Mouse (Mus musculus) intestine, embryonic 16.5 days (tissue): Measurements from ENCODE around the gene Faf2. TPM values are rescaled to one million over a fixed set of nuclear protein-coding genes. Genes with fewer than 3 reads are reported as not detected.
"Not testable (repeated sequence)": the region's sequence is repeated elsewhere in the genome, so short reads cannot be mapped to it uniquely, and the experiment has no call there.

Source experiments
- ATAC-seq: fragments of 200-750 bp; cut with Nextera tagmentation; 2 replicates; pipeline ENCODE4 v1.8.0; 2017; ENCODE audit warnings: moderate TSS enrichment, moderate library complexity
- H3K27ac ChIP-seq: fragments of 300-500 bp; sonication (generic); 2 replicates; pipeline ENCODE4 v1.5.1; 2014; ENCODE audit warnings: mild to moderate bottlenecking, low read length
- H3K27me3 ChIP-seq: fragments of 300-500 bp; sonication (generic); replicated peaks from 2 replicates; pipeline ENCODE4 v1.6.1; 2014; ENCODE audit warnings: low read length, control low read depth, mixed read lengths; ENCODE audit not compliant: control insufficient read depth, insufficient read depth
- H3K36me3 ChIP-seq: fragments of 300-500 bp; sonication (generic); 2 replicates; pipeline ENCODE4 v1.6.1; 2014; ENCODE audit warnings: low read length, control low read depth; ENCODE audit not compliant: control insufficient read depth, insufficient read depth
- H3K4me1 ChIP-seq: fragments of 300-500 bp; sonication (generic); 2 replicates; pipeline ENCODE4 v1.6.1; 2014; ENCODE audit warnings: low read length, control low read depth, mixed read lengths; ENCODE audit not compliant: control insufficient read depth, insufficient read depth
- H3K4me2 ChIP-seq: fragments of 300-500 bp; sonication (generic); 2 replicates; pipeline ENCODE4 v1.6.1; 2014; ENCODE audit warnings: low read depth, low read length, control low read depth
- H3K4me3 ChIP-seq: fragments of 300-500 bp; sonication (generic); 2 replicates; pipeline ENCODE4 v1.5.1; 2014; ENCODE audit warnings: mild to moderate bottlenecking, low read length
- H3K9ac ChIP-seq: fragments of 300-500 bp; sonication (generic); 2 replicates; pipeline ENCODE4 v1.6.1; 2014; ENCODE audit warnings: low read depth, low read length
- H3K9me3 ChIP-seq: fragments of 300-500 bp; sonication (generic); 2 replicates; pipeline ENCODE4 v1.6.1; 2016; ENCODE audit warnings: low read length, control low read depth; ENCODE audit not compliant: control insufficient read depth
- WGBS: fragments of 180-500 bp; shearing (Covaris S2); extraction: QIAGEN DNeasy Blood & Tissue Kit; methylation state at CpG from one replicate; pipeline ENCODE4 v1.1.7; 2014; 5-methylcytosine and 5-hydroxymethylcytosine counted together
- polyA plus RNA-seq: library from polyadenylated mRNA; unstranded; fragments of >200 nt; fragmentation: Nextera tagmentation; extraction: Ambion mirVana; gene quantifications from 2 replicates; pipeline ENCODE4 v1.2.1, GENCODE M21; 2015

Gene Faf2
- polyA plus RNA-seq, 1 experiment from 2014 or later: 70.2 TPM

GRCm38 (mm10) chr13:54613141-54613540, 8.4 kb upstream of the Faf2 start:
- not testable (repeated sequence) for H3K4me3 ChIP-seq, H3K27me3 ChIP-seq, H3K27ac ChIP-seq, ATAC-seq, H3K4me2 ChIP-seq, H3K36me3 ChIP-seq, H3K9me3 ChIP-seq, H3K9ac ChIP-seq
- peaks cover 19% of the 10 kb centered on the region for H3K4me1 ChIP-seq
- WGBS: 88% methylated on average over 8 of the region's 8 CpGs

DNA sequence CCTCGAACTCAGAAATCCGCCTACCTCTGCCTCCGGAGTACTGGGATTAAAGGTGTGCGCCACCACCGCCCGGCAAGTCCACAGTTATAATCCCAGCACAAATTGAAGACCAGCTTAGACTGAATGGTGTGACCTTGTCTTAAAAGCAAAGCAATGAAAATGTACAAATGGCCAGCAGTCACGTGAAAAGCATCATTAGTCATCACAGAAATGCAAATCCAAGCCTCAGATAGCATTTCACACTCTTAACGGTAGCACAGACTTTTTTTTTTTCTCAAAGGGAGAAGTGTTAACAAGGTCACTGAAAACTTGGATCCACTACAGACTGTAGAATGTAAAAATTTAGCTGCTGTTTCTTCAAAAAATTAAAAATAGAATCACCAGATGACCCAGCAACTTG, 5.3 kb upstream of the Faf2 start:
- Histone ChIP-seq H3K27ac (no peak overlapping the region), H3K27me3 (no peaks in the 10 kb centered on the region), H3K9me3 (no peaks in the 10 kb centered on the region), H3K4me1 (no peaks in the 10 kb centered on the region), H3K4me2 (no peak overlapping the region), H3K9ac (no peak overlapping the region), H3K4me3 (no peak overlapping the region), H3K36me3 (no peaks in the 10 kb centered on the region)
- WGBS: 77% methylated on average over 8 of the region's 8 CpGs
- ATAC-seq: no peak

- H3K9me3 ChIP-seq: no peaks in the 10 kb centered on the region
- H3K27me3 ChIP-seq: no peaks in the 10 kb centered on the region
- H3K4me1 ChIP-seq: no peaks in the 10 kb centered on the region
- no peak overlapping the region for H3K9ac ChIP-seq
- H3K36me3 ChIP-seq: no peaks in the 10 kb centered on the region
- no peak overlapping the region for H3K4me3 ChIP-seq
- 70% methylated on average over 6 of the region's 6 CpGs for WGBS
- no peak for ATAC-seq
- no peak overlapping the region for H3K4me2 ChIP-seq
- no peak overlapping the region for H3K27ac ChIP-seq
Measured at GRCm38 (mm10) chr13:54616998-54617397, 4.6 kb upstream of the Faf2 start.

DNA sequence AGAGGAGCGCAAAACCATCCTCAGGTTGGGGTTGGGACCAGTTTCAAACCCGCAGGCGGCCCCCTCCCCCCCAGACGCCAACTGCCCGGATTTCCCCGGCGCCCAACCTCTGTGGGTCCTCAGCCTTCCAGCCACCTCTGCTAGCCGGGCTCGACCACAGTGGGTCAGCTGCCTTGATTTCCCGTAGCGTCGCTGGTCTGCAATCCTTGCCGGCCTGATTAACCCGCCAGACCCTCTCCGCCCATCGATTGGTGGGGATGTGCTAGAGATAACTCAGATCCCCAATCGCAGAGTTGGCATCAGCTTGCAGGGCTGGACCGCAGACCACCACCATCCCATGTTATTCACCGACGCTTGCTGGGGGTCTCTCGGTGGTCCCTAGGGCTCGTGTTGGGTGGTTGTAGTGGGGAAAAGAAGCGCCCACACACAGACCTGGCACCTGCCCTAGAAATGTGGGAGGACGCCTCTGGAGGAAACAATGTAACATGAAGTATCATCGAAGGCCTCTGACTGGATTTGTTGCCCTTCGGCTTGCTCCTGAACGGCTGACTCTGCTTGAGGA, 457 bp downstream of the Faf2 start:
- no peaks in the 10 kb centered on the region for H3K27me3 ChIP-seq
- peak; percentile 76 for ATAC-seq
- H3K9me3 ChIP-seq: 0 out of 2 replicates have a peak, but pooled peaks cover 2% of the 10 kb centered on the region
- H3K9ac ChIP-seq: peak overlapping the region; percentile 98
- H3K4me1 ChIP-seq: peaks cover 13% of the 10 kb centered on the region
- H3K36me3 ChIP-seq: no peaks in the 10 kb centered on the region
- peak overlapping the region; percentile 78 for H3K27ac ChIP-seq
- under 1% methylated on average over 27 of the region's 27 CpGs for WGBS
- peak overlapping the region; percentile 97 for H3K4me3 ChIP-seq
- peak overlapping the region; percentile 80 for H3K4me2 ChIP-seq

DNA sequence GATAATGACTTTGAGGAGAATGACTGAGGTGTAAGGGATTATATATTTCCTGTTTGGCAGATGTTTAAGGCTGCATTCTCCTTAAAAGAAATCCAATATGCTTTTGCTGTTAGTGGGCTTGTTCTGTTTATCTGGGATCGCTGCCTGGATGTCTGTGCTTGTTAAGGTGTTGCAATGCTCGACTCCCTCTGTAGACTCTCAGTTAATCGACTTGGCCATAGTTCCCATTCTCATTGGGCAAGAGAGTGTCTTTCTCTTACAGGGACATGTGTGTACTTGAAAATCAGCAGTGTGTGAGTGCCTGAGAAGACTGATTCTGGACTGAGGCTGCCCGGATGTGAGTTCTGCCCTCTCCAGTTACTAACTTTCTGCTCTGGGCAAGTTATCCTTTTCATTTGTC, 7.5 kb downstream of the Faf2 start:
- H3K9me3 ChIP-seq: 0 out of 2 replicates have a peak, but pooled peaks cover 2% of the 10 kb centered on the region
- H3K36me3 ChIP-seq: no peaks in the 10 kb centered on the region
- H3K9ac ChIP-seq: no peak overlapping the region
- 82% methylated on average over 4 of the region's 4 CpGs for WGBS
- H3K4me1 ChIP-seq: 0 out of 2 replicates have a peak, but pooled peaks cover 3% of the 10 kb centered on the region
- ATAC-seq: no peak
- no peak overlapping the region for H3K4me2 ChIP-seq
- no peak overlapping the region for H3K4me3 ChIP-seq
- no peak overlapping the region for H3K27ac ChIP-seq
- no peaks in the 10 kb centered on the region for H3K27me3 ChIP-seq

- no peak overlapping the region for H3K4me2 ChIP-seq
- H3K36me3 ChIP-seq: no peaks in the 10 kb centered on the region
- no peaks in the 10 kb centered on the region for H3K27me3 ChIP-seq
- H3K27ac ChIP-seq: no peak overlapping the region; the same call in 1 of the 2 replicates
- no peak overlapping the region for H3K9ac ChIP-seq
- no peak overlapping the region for H3K4me3 ChIP-seq
- 58% methylated on average over 3 of the region's 3 CpGs for WGBS
- H3K9me3 ChIP-seq: no peaks in the 10 kb centered on the region
- no peaks in the 10 kb centered on the region for H3K4me1 ChIP-seq
- no peak for ATAC-seq
Measured at GRCm38 (mm10) chr13:54632731-54633277, 11.2 kb downstream of the Faf2 start.

- no peaks in the 10 kb centered on the region for H3K4me1 ChIP-seq
- H3K4me3 ChIP-seq: no peak overlapping the region
- H3K27me3 ChIP-seq: no peaks in the 10 kb centered on the region
- H3K9ac ChIP-seq: no peak overlapping the region
- no peak for ATAC-seq
- no peak overlapping the region for H3K4me2 ChIP-seq
- no peak overlapping the region for H3K27ac ChIP-seq
- H3K9me3 ChIP-seq: no peaks in the 10 kb centered on the region
- no peaks in the 10 kb centered on the region for H3K36me3 ChIP-seq
- WGBS: 97% methylated on average over 3 of the region's 3 CpGs
Measured at GRCm38 (mm10) chr13:54635011-54635410, 13.4 kb downstream of the Faf2 start.

DNA sequence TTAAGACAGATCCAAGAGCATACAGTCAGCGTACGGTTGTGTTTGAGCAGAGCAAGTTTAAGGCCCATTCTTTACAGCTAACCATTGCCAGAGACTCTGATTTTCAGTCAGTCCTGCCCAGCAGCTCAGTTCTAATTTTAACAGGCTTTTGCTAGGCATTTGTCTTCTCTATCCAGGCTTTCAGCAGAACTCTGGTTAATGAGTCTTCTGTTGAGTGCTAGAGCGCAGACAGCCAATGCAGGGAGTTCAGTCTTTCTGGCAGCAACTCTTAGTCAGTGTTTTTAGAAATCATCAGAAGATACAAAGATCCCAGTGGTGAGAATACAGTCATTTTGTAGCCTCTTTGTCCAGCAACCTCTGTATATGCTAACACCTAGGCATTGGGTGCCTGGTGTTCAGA, 28.9 kb downstream of the Faf2 start:
- Histone ChIP-seq H3K4me1 (no peaks in the 10 kb centered on the region), H3K27ac (no peak overlapping the region), H3K27me3 (no peaks in the 10 kb centered on the region), H3K9me3 (no peaks in the 10 kb centered on the region), H3K4me2 (no peak overlapping the region), H3K4me3 (no peak overlapping the region), H3K9ac (no peak overlapping the region), H3K36me3 (peaks cover 35% of the 10 kb centered on the region)
- no peak for ATAC-seq
- 96% methylated on average over 3 of the region's 3 CpGs for WGBS

DNA sequence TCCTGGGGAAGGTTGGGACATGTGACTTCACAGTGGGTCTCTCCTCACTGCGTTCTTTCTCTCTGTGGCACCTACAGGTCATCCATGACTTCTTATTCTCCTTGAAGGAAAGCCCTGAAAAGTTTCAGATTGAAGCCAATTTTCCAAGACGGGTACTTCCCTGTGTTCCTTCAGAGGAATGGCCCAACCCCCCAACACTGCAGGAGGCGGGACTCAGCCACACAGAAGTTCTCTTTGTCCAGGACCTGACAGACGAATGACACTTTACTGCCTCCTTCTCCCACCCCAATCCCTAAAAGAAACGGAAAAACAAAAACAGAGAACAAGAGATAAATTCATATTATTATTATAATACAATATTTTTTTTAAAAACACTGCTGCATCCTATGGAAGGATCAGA, 39.3 kb downstream of the Faf2 start:
- peak overlapping the region; percentile 53 for H3K27ac ChIP-seq
- H3K4me2 ChIP-seq: peak overlapping the region; percentile 34; the same call in 1 of the 2 replicates
- H3K27me3 ChIP-seq: no peaks in the 10 kb centered on the region
- peaks cover 18% of the 10 kb centered on the region; the same call in 1 of the 2 replicates for H3K36me3 ChIP-seq
- WGBS: 41% methylated on average over 5 of the region's 5 CpGs
- ATAC-seq: peak; percentile 62
- peaks cover 6% of the 10 kb centered on the region for H3K4me1 ChIP-seq
- no peak overlapping the region for H3K4me3 ChIP-seq
- peak overlapping the region; percentile 44; the same call in 1 of the 2 replicates for H3K9ac ChIP-seq
- no peaks in the 10 kb centered on the region for H3K9me3 ChIP-seq
